Mouse (Mus musculus): ENCODE results near the gene Abcb8.
A peak's percentile ranks its signal among the peaks of the same experiment; 100 is the strongest.

Gene Abcb8

GRCm38 (mm10) chr5:24399686-24400085 is 6.2 kb downstream of the Abcb8 start:
- DNase-seq, result no peak

GRCm38 (mm10) chr5:24400362-24400761 is 6.9 kb downstream of the Abcb8 start:
- no peak for DNase-seq

DNA sequence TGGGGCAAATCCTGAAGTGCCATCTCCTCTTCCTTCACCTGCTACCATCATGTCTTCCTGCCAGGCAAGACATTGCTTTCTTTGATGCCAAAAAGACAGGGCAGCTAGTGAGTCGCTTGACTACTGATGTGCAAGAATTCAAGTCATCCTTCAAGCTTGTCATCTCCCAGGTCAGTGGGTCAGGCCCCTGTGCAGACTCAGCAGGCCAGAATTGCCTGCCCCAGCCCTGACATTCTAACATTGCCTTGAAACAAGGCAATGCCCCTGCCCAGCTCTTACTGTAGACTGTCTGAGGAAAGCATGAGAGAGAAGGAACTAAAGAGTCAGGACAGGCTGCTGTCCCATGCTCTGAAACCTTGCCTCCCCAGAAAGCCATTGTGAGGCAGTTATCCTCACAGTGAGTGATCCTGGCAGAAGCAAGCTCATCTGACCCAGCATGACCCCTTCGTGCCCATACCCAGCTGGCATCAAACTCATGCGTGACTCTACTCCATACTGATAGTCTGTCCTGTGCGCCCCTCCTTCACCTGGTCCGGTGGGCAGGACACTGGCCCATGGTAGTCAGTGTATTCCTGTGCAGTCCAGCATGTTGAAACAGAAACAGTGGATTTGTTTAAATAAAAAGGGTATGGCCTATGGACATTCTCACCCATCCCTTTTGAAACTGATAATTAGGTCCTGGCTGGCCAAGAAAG is 7.6 kb downstream of the Abcb8 start:
- no peak for DNase-seq

DNA sequence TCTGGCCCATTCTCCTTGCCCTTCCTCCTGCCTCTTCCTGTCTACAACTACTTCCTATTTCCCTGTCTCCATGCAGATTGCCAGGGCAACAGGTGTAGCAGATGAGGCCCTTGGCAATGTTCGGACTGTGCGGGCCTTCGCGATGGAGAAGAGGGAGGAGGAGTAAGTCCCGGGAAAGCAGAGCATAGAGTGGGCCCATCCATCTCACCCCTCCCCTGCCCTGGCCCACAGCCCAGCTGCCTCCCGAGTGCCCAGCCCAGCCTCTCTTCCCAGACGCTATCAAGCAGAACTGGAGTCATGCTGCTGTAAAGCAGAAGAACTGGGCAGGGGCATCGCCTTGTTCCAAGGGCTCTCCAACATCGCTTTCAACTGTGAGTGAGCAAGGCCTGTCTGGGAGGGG is 8.5 kb downstream of the Abcb8 start:
- DNase-seq, result no peak

- no peak for DNase-seq
Measured at GRCm38 (mm10) chr5:24404594-24405360, 11.3 kb downstream of the Abcb8 start.

- DNase-seq, result no peak
Measured at GRCm38 (mm10) chr5:24405389-24405876, 12.0 kb downstream of the Abcb8 start.

DNA sequence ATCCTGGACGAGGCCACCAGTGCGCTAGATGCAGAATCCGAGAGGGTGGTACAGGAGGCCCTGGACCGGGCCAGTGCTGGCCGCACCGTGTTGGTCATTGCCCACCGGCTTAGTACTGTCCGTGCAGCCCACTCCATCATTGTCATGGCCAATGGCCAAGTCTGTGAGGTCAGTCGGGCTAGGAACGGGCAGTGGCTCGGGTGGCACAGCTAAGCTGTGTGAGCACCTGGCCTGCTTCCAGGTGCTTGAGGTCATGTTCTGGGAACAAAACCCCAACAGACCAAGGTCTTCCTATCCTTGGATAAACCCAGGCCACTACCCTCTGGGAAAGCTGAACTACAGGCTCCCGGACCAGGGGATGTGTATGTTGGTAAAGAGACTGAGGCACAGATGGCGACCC is 15.2 kb downstream of the Abcb8 start:
- DNase-seq, result no peak

DNA sequence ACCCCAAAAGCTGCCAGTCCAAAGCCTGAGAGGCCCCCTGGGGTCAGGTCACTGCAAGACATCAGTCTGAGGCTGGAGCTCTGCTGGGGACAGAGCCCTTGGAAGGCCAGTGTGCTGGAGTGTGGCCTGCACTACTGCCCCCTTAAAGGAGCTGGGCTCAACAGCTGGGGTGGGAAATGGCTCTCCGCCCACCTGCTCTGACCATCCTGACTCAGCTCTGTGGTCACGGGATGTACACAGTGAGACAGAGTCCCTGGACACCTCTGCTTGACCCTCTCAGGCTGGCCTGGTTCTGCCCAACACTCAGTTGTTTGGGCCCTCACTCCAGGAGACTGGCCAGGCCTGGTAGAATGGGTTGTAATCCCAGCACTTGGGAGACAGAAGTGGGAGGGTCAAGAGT is 16.0 kb downstream of the Abcb8 start:
- no peak for DNase-seq

DNA sequence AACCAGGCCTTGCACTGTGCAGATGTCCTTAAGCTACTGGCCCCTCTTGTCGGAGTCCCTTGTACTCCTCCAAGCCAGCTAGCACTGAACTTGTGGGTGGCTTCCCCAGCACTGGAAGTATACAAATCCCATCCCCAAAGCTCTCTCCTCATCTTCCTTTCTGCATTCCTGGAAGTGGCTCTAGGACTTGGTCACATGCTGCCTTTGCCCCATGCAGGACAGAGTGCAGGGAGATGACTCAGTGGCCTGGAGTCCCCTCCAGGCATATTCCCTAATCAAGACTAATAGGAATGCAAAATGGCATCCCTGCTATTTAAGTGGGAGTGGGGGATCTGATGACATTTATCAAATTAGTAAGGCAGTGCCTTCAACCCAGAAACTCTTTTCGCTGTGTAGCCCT is 18.6 kb downstream of the Abcb8 start:
- DNase-seq, result no peak

DNA sequence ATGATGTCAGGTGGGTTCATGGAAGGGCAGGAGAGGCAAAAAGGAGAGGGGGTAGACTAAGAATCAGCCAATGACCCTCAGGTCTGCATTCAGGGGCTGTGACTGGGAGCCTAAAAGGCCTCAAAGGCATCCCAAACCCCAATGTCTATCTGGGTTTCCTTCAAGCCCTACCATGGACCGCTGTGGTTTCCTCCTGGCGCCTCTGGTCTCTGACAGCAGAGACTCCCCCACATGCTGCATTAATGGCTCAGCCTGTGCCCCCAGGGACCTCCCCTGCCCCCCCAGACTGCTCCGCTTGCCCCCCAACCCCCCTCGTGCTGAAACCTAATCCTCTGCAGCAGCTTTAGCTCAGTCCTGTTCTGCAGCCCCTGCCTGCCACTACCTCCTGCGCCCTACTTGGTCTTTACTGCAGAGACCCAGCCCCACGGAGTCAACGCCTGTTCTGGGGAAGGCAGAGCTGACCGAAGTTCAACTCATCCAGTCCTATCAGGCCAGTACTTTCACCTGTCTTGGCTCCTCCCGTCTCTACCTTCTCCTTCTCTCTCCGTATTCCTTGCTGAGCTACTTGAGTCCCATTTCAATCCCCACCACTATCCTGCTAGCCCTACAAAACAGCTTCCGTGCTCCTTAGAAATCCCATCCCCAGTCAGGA is 19.7 kb downstream of the Abcb8 start, which contains the start of gene Asic3:
Gene Asic3, plus strand, starts transcription at position 351 of the 652 bp plus-strand sequence.
- peak; percentile 32 for DNase-seq

- DNase-seq, result no peak
Measured at GRCm38 (mm10) chr5:24413938-24414337, 20.5 kb downstream of the Abcb8 start.

GRCm38 (mm10) chr5:24416222-24416736 is 22.8 kb downstream of the Abcb8 start:
- peak; percentile 83 for DNase-seq

DNA sequence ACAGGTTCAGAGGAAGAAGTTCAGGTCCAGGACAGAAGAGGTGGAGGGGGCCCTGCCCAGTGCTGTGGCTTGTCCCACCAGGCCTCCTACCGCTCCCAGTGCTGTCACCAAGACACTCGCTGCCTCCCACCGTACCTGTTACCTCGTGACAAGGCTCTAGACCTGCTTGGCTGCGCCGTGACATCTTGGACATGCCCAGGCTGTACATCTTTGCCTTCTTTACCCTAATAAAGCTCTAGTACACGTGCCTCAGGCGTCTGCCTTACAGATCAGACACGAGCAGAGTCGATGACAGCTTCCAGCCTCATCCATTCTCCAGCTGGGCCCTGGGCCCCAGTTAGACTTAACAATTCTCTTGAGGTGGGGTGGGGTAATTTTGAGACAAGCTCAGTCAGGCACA is 24.1 kb downstream of the Abcb8 start:
- no peak for DNase-seq

- no peak for DNase-seq
Measured at GRCm38 (mm10) chr5:24420381-24420780, 26.9 kb downstream of the Abcb8 start.

GRCm38 (mm10) chr5:24423129-24424003 is 29.9 kb downstream of the Abcb8 start, which contains the start of the genes Cdk5 and Slc4a2:
TSS of gene Cdk5 (minus strand) at chr5:24423530.
TSS of gene Slc4a2 (plus strand) at chr5:24423837.
- peak; percentile 100 for DNase-seq

DNA sequence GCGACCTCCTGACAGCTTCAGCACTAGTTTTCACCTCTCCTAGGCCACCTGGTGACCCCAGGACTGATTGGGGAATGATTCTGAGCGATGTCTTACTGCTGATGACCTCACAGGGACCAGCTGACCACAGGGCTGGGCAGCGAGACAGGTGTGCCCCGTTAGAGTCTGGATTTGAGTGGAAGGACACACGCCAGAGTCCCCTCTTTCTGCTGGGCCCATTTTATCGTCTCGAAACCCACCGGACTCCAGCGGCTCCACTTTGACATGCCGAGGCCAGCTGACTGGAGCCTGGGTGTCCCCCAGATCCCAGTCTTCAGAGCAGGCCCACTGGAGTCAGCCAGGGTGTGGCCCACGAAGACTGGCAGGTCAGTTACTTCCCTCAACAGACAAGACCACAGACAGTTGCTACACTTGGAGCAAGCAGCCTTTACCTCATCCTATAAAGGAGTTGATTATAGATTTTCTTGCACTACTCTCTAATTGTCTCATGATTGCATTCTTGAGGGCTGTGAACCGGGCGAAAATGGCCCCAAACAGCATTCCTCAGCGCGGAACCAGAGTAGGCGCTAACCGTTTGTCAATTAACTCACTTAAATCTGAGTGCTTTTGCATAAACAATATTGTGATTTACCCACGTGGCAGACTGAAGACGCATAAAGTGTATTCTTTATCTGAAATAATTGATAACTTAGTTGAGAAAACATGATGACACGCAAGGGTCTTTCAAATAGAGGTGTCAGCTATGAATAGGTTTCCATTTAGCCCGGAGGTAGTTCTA is 30.7 kb downstream of the Abcb8 start:
- DNase-seq, result peak; percentile 22

DNA sequence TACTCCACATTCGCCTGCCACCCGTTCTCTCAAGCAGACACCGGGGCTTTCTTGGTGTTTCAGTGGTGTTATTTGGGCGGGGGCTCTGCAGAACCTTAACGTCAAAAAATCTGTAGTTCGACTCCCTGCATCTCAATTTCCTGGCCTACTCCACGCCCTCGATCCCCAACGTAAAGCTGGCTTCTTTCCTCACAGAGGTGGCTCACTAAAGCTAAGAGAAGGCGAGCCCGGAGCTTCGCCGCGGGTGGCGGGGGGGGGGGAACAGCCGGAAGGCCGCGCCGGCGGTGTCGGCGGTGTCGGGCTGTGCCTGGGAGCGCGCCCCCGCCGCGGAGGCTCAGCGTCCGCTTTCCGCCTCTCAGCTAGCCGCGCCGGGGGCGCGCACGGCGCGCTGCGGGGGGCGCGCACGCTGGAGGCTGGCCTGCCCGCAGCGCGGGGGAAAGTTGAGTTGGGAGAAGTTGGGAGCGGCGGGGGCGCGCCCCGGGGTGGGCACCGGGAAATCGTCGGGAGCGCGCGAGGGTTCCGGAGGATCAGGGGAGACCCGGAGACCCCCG is 31.5 kb downstream of the Abcb8 start:
- DNase-seq, result peak; percentile 94

GRCm38 (mm10) chr5:24425421-24426036 is 32.1 kb downstream of the Abcb8 start:
- DNase-seq, result no peak

GRCm38 (mm10) chr5:24426037-24426432 is 32.6 kb downstream of the Abcb8 start:
- DNase-seq, result peak; percentile 54

GRCm38 (mm10) chr5:24426556-24427284 is 33.3 kb downstream of the Abcb8 start:
- DNase-seq, result no peak

Measured in retina, postnatal 1 day (tissue).